Mouse (Mus musculus) gastrocnemius, postnatal 4 days (tissue): ENCODE measurements around the gene Tor1a. TPM values are rescaled to one million over a fixed set of nuclear protein-coding genes. Genes with fewer than 3 reads are reported as not detected.
"Not testable (repeated sequence)": the region's sequence is repeated elsewhere in the genome, so short reads cannot be mapped to it uniquely, and the experiment has no call there.

Experiments
- DNase-seq, 2 experiments: peaks; one replicate each; pipeline ENCODE4 v3.0.0; 2021 to 2022; ENCODE audit warnings: low spot score in 2 of 2, mixed read lengths in 2 of 2
- total RNA-seq, 2 experiments: library from RNA; stranded (reverse); gene quantifications; 2 replicates each; pipeline ENCODE4 v1.2.3; 2021

Tor1a gene
- total RNA-seq, 2 experiments from 2014 or later: 21.4 to 23.1 TPM

GRCm38 (mm10) chr2:30957511-30957910, 10.2 kb downstream of the Tor1a start:
- DNase-seq: no peak

- DNase-seq: no peak
These were observed 12.9 kb downstream of the Tor1a start for GRCm38 (mm10) chr2:30954797-30955196.

- peak; percentile 53 to 83 for DNase-seq
These were observed 14.8 kb downstream of the Tor1a start, which contains the start of gene Tor1b for GRCm38 (mm10) chr2:30952824-30953490. Gene Tor1b, plus strand, starts transcription at chr2:30952959.

- no peak for DNase-seq
These were observed 15.3 kb downstream of the Tor1a start for GRCm38 (mm10) chr2:30952457-30952823.

- DNase-seq: peak in 1 of 2 experiments; percentile 51
These were observed 25.1 kb downstream of the Tor1a start for GRCm38 (mm10) chr2:30942603-30943011.

- DNase-seq: not testable (repeated sequence)
These were observed 25.6 kb downstream of the Tor1a start for GRCm38 (mm10) chr2:30942116-30942515.

GRCm38 (mm10) chr2:30941586-30941985, 26.1 kb downstream of the Tor1a start:
- no peak for DNase-seq

GRCm38 (mm10) chr2:30938574-30938991, 29.1 kb downstream of the Tor1a start:
- no peak for DNase-seq

- no peak for DNase-seq
These were observed 30.0 kb downstream of the Tor1a start for GRCm38 (mm10) chr2:30937731-30938130.

GRCm38 (mm10) chr2:30936808-30937207, 30.9 kb downstream of the Tor1a start:
- no peak for DNase-seq

GRCm38 (mm10) chr2:30933917-30934450, 33.7 kb downstream of the Tor1a start:
- peak; percentile 55 to 73 for DNase-seq

- no peak for DNase-seq
These were observed 34.7 kb downstream of the Tor1a start for GRCm38 (mm10) chr2:30933032-30933431.

- DNase-seq: no peak
These were observed 35.8 kb downstream of the Tor1a start for GRCm38 (mm10) chr2:30931922-30932321.

- DNase-seq: not testable (repeated sequence)
These were observed 36.9 kb downstream of the Tor1a start for GRCm38 (mm10) chr2:30930846-30931245.

- DNase-seq: peak in 1 of 2 experiments; percentile 62
These were observed 38.2 kb downstream of the Tor1a start, which contains the start of gene Ptges for GRCm38 (mm10) chr2:30929483-30930045. Gene Ptges, minus strand, starts transcription at chr2:30929863.

GRCm38 (mm10) chr2:30928893-30929482, 38.7 kb downstream of the Tor1a start:
- DNase-seq: peak in 1 of 2 experiments; percentile 28

- peak; percentile 68 to 82 for DNase-seq
These were observed 39.7 kb downstream of the Tor1a start for GRCm38 (mm10) chr2:30927844-30928628.

GRCm38 (mm10) chr2:30927151-30927781, 40.5 kb downstream of the Tor1a start:
- no peak for DNase-seq

- DNase-seq: no peak
These were observed 41.4 kb downstream of the Tor1a start for GRCm38 (mm10) chr2:30926381-30926780.

- DNase-seq: no peak
These were observed 42.6 kb downstream of the Tor1a start for GRCm38 (mm10) chr2:30925181-30925580.

- no peak for DNase-seq
These were observed 44.6 kb downstream of the Tor1a start for GRCm38 (mm10) chr2:30923099-30923498.
